Mouse (Mus musculus) mammary gland, adult 2 months (tissue): Measurements from ENCODE around the gene Gm36079. TPM values are rescaled to one million over a fixed set of nuclear protein-coding genes. Genes with fewer than 3 reads are reported as not detected.

ENCODE experiments used
- polyA plus RNA-seq: library from polyadenylated mRNA; depleted of rRNA; stranded (reverse); fragments of >200 nt; gene quantifications from 2 replicates; pipeline ENCODE4 v1.2.3, GENCODE M21; 2012; ENCODE audit warnings: low replicate concordance; rRNA removed

The Gm36079 gene
- 0.30 TPM in 1 of 2 replicates, not detected in the other for polyA plus RNA-seq

GRCm38 (mm10) chr13:120026911-120027310 lies at the start of gene Gm36079:
TSS of gene Gm36079 (minus strand) at chr13:120027011.

DNA sequence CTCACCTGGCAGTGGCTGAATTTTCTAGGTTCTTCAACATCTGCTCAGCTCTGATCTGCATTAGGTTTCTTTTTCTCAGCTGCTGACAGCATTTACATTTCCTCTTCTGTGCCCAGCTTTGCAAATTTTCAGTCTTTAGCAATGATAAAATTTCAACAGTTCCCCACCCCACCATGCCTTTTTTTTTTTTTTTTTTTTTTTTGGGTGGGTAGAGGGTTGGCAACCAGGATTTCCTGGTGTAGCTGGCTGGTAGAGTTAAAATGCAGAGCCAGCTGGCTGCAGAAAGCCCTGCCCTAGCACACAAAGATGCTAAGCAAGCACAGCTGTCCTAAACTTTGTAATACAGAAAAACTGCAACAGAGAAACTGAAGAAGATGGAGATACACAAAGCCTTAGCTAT lies 25.3 kb upstream of the Gm36079 start, which contains the start of gene Gm21188:
Gene Gm21188 (minus strand): TSS at position 110 of the 400 bp plus-strand sequence.

Other genes starting within 250 kb of the Gm36079 start
- 6.6 and 13.3 TPM in 2 replicates for gene Zfp131, start 236.1 kb downstream of the Gm36079 start, polyA plus RNA-seq
- not detected in 2 replicates for gene AF067063, start 196.8 kb downstream of the Gm36079 start, polyA plus RNA-seq
- 0.88 and 1.2 TPM in 2 replicates for gene D13Ertd608e, start 191.0 kb downstream of the Gm36079 start, polyA plus RNA-seq
- not detected in 2 replicates for gene Tcstv1, start 132.2 kb downstream of the Gm36079 start, polyA plus RNA-seq
- gene Gm21761, start 97.7 kb downstream of the Gm36079 start, polyA plus RNA-seq, result not detected in 2 replicates
- gene B020031M17Rik, start 76.2 kb downstream of the Gm36079 start, polyA plus RNA-seq, result 0.13 TPM in 1 of 2 replicates, not detected in the other
- gene Gm21188, start 25.2 kb upstream of the Gm36079 start, polyA plus RNA-seq, result 3.3 and 7.1 TPM in 2 replicates
- not detected in 2 replicates for gene Gm20767, start 113.2 kb upstream of the Gm36079 start, polyA plus RNA-seq
- gene Gm21818, start 145.4 kb upstream of the Gm36079 start, polyA plus RNA-seq, result not detected in 2 replicates
- 3.1 and 3.6 TPM in 2 replicates for gene Gm21762, start 188.9 kb upstream of the Gm36079 start, polyA plus RNA-seq
- gene Gm21731, start 212.1 kb upstream of the Gm36079 start, polyA plus RNA-seq, result not detected in 2 replicates
- gene AF067061, start 236.1 kb upstream of the Gm36079 start, polyA plus RNA-seq, result not detected in 2 replicates